ENCODE assay signal across 8 mouse cellular contexts in the genomic region with DNA sequence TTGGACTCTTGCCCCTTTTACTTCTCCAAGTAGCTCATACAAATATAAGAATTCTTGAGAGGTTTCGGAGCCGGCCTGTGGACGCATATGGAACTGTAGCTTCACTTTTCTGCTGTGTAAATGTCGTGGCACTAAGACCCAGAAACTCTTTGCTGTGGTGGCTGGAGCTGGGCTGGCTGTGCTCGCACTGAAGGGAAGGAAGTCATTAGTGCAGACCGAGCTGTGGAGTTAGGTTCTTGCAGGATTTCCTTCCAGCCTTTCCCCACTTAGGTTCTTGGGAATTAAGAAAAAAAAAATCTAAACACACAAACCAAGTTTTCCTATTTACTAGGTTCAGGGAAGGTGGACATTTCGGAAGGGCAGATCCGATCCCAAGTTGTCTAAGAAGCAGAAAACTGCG.
A peak's percentile ranks its signal among the peaks of the same experiment; 100 is the strongest.
DNase-seq lines count a peak whose midpoint lies in the region; ATAC-seq lines count a peak whose summit lies in the region.

No protein-coding gene starts in this region.

- H3K4me2 ChIP-seq in intestine, embryonic 14.5 days (ENCODE audit: low read length) = peak overlapping the region; percentile 83

- peaks cover 17% of the 10 kb centered on the region for H3K27me3 ChIP-seq in embryonic facial prominence, embryonic 10.5 days (replicated peaks; ENCODE audit: low read depth, poor library complexity, severe bottlenecking)
- H3K27me3 ChIP-seq in intestine, embryonic 14.5 days (replicated peaks; ENCODE audit: control insufficient read depth, insufficient read depth, low read length) = no peaks in the 10 kb centered on the region
- H3K27me3 ChIP-seq in megakaryocyte, embryonic 14.5 days (replicated peaks) = peaks cover 77% of the 10 kb centered on the region

- WGBS in embryonic facial prominence, embryonic 10.5 days = under 1% methylated on average over 9 of the region's 9 CpGs
- 2% methylated on average over 9 of the region's 9 CpGs for WGBS in intestine, embryonic 14.5 days

- H3K4me1 ChIP-seq in embryonic facial prominence, embryonic 10.5 days = peaks cover 25% of the 10 kb centered on the region
- peaks cover 7% of the 10 kb centered on the region; the same call in 1 of the 2 replicates for H3K4me1 ChIP-seq in intestine, embryonic 14.5 days (replicated peaks; ENCODE audit: control insufficient read depth, insufficient read depth, low read length)
- peaks cover 16% of the 10 kb centered on the region for H3K4me1 ChIP-seq in megakaryocyte, embryonic 14.5 days

- DNase-seq in adrenal gland, adult 8-10 months = peak; percentile 68
- peak; percentile 84 for DNase-seq in embryonic facial prominence, embryonic 10.5 days (ENCODE audit: low spot score)
- peak; percentile 19 for DNase-seq in gonadal fat pad, adult 2 months (ENCODE audit: low read depth)
- peak; percentile 79 for DNase-seq in intestine, embryonic 14.5 days (ENCODE audit: low spot score)
- DNase-seq in left cerebral cortex, postnatal 14 days (ENCODE audit: low spot score in 2 of 2) = peak; percentile 80 to 91
- peak; percentile 62 for DNase-seq in right cerebral cortex, adult 18-20 months
- peak; percentile 41 for DNase-seq in urinary bladder, adult 2 months (ENCODE audit: low spot score)

- peak overlapping the region; percentile 80 for H3K4me3 ChIP-seq in embryonic facial prominence, embryonic 10.5 days
- H3K4me3 ChIP-seq in intestine, embryonic 14.5 days (ENCODE audit: low read depth, low read length) = peak overlapping the region; percentile 67
- H3K4me3 ChIP-seq in megakaryocyte, embryonic 14.5 days (replicated peaks) = peak overlapping the region; percentile 93

- intact Hi-C loops in left cerebral cortex, postnatal 14 days (cut with DNase I) = loop anchor here (2.0 kb wide), 1 partner anchor 278 kb away; no protein-coding TSS in a partner anchor

- peaks cover 11% of the 10 kb centered on the region for H3K36me3 ChIP-seq in embryonic facial prominence, embryonic 10.5 days (replicated peaks)
- no peaks in the 10 kb centered on the region for H3K36me3 ChIP-seq in intestine, embryonic 14.5 days (ENCODE audit: control insufficient read depth, insufficient read depth, low read length)
- H3K36me3 ChIP-seq in megakaryocyte, embryonic 14.5 days (replicated peaks; ENCODE audit: low read length) = no peaks in the 10 kb centered on the region

- peak; percentile 81 for ATAC-seq in intestine, embryonic 14.5 days (replicated peaks; ENCODE audit: low FRiP score, low TSS enrichment, low read depth)

- peak overlapping the region; percentile 70 for H3K9ac ChIP-seq in intestine, embryonic 14.5 days (ENCODE audit: low read length)

- H3K9me3 ChIP-seq in embryonic facial prominence, embryonic 10.5 days = no peaks in the 10 kb centered on the region; the same call in 1 of the 2 replicates
- no peaks in the 10 kb centered on the region for H3K9me3 ChIP-seq in intestine, embryonic 14.5 days (ENCODE audit: control insufficient read depth, low read length)
- peaks cover 10% of the 10 kb centered on the region for H3K9me3 ChIP-seq in megakaryocyte, embryonic 14.5 days

- peak overlapping the region; percentile 91 for H3K27ac ChIP-seq in embryonic facial prominence, embryonic 10.5 days (replicated peaks)
- H3K27ac ChIP-seq in intestine, embryonic 14.5 days (ENCODE audit: low read depth) = peak overlapping the region; percentile 82

Comparison
In these comparisons a context has a peak if more than half of its experiments do, and no peak if none do; other contexts are left out.
1. Peak in every context shown above with its lines: DNase-seq, ATAC-seq, H3K4me3 ChIP-seq and H3K27ac ChIP-seq.
2. DNase-seq: peak in every context shown above with its lines; median percentile 86 in left cerebral cortex, postnatal 14 days; 84 in embryonic facial prominence, embryonic 10.5 days; 79 in intestine, embryonic 14.5 days; 68 in adrenal gland, adult 8-10 months; 62 in right cerebral cortex, adult 18-20 months; 41 in urinary bladder, adult 2 months; 19 in gonadal fat pad, adult 2 months.